Mouse (Mus musculus): ENCODE data around the gene Supt16.
A peak's percentile ranks its signal among the peaks of the same experiment; 100 is the strongest.

Gene Supt16

DNA sequence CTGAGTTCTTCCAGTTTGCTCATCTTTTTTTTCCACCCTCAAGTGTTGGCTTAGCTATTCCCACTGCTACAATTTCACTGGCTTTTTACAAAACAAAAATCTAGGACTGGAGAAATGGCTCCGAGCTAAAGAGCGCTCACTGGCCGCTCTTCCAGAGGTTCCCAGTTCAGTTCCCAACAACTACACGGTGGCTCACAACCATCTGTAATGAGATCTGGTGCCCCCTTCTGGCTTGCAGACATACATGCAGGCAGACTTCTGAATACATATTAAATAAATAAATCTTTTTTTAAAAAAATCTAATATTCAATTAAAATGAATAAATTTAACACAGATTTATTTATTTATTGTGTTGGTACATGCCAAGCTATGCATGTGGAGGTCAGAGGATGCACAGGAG, 50.7 kb downstream of the Supt16 start:
- no peak for DNase-seq (ENCODE audit: low spot score in 2 of 2)

DNA sequence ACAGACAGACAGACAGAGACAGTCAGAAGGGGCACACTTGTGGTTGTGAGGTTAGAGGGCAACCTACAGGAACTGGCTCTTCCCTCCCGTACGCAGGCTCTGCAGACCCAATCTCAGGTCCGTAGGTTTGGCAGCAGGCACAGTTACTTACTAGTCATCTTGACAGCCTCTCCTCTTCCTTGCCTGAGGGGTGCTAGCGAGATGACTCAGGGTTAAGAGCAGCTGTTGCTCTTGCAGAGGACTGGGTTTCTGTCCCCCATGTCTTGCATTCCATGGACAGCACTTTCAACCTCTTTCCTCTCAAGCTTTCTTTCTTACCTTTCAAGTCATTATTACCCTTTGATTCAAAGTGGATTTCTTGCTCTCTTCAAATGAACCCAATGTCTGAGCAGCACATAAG, 53.1 kb downstream of the Supt16 start:
- DNase-seq (ENCODE audit: low spot score in 2 of 2) = no peak

DNA sequence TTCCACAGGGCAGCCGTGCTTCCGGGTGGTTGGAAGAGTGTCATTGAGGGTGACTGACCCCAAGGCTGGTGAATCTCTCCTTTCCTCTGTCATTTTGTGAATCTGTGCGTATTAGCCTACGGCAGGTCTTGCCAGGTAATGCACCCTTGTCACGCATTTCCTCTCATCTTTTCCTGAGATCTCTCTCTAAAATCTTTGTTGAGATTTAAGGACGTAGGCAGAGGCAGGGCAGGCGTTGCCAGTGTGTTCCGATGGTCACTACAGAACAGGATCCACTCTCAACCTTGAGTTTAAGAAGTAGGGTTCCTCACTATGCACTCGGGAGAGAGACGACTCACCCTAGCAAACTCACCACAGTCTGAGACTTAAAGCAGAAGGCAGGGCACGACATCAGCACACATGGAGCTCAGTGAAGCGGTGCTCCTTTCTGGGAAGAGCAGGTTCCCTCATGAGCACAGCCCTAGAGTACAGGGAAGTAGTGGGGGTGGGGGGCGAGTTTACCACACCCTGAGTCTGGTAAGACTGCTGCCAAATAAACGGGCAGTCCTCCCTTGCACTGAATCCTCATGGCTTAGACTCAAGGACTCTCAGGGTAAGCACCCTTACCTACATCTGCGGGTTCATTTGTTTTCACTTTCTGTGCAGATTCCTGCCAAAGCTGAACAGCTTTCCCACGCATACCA, 55.6 kb downstream of the Supt16 start:
- no peak for DNase-seq (ENCODE audit: low spot score in 2 of 2)

DNA sequence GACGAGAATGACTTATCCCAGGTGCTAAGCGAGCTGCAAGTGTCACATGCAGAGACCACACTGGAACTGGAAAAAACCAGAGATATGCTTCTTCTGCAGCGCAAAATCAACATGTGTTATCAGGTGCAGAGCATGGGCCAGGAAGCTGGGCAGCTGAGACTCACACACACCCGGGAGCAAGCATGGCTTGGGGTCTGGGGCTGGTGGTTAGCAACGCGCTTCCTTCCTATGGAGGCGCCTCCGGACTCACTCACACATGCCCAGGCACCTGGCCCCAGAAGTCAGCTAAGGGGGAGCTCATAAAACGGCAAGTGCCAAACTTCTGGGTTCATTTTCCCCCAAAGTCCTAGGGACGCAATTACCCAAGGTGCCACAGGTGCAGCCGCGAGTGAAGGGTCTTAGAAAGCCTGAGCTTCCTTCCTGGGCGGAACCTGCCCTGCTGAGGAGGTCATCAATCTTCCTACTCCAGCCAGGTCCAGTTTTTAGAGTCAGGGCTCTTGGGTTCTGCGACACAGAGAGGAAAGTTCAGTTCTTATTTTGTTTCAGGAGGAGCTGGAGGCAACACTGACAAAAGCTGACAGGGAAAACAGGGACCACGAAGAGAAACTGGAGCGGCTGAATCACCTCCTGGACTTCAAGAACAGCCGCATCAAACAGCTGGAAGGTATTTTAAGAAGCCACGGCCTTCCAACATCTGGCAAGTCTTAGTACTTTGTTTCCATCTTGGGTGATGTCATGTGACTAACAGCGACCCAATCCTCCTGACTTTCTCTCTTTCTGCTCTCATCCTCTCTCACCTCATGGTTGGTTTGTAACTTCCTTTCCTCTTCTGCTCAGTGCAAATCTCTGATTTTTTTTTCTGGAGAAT, 56.4 kb downstream of the Supt16 start:
- DNase-seq (ENCODE audit: low spot score in 2 of 2) = no peak

DNA sequence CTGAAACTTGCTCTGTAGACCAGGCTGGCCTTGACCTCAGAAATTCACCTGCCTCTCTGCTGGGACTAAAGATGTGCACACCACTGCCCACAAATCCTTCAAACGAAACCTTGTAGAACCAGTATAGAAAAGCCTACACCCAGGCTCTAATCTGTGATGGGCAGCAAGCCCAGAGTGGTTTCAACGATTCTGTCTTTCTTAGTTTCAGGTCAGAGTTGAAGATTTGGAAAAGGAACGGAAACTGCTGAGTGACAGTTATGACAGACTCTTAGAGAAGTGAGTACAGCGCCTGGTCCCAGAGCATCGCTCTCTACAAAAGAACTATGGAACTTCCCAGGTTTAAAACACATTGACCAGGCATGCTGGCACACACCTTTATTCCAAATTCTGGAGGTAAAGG, 63.6 kb downstream of the Supt16 start:
- DNase-seq (ENCODE audit: low spot score in 2 of 2) = no peak

DNA sequence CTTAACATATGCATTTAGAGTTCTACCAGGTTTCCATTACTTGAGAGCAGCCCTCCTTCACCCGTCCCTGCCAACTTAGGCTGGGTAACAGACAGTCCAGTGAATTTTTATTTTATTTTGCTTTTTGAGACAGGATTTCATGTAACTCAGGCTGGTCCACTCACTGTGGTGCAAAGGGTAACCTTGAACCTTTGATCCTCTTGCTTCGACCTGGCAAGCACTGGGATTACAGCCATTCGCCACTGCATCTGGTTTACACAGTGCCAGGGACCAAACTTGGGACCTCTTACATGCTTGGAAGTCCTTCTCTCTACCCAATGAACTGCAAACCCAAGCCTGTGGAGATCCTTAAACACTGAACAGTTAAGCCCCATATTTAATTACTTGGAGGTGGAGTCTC, 72.6 kb downstream of the Supt16 start:
- no peak for DNase-seq (ENCODE audit: low spot score in 2 of 2)

DNA sequence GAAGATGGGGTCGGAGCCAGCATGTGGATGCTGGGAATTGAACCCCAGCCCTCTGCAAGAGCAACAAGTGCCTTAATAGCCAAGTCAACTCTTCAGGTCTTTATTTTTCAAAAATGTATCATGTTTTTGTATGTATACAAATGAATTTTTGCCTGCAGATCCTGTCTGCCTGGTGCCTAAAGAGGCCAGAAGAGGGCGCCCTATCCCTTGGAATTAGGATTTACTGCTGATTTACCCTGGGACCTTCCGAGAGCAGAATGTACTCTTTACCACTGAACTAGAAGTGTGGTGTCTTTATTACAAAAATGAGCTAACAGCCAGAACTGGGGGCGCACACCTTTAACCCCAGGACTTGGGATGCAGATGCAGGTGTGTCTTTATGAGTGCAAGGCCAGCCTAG, 73.3 kb downstream of the Supt16 start:
- peak in 1 of 2 experiments; percentile 55 for DNase-seq (ENCODE audit: low spot score in 2 of 2)

DNA sequence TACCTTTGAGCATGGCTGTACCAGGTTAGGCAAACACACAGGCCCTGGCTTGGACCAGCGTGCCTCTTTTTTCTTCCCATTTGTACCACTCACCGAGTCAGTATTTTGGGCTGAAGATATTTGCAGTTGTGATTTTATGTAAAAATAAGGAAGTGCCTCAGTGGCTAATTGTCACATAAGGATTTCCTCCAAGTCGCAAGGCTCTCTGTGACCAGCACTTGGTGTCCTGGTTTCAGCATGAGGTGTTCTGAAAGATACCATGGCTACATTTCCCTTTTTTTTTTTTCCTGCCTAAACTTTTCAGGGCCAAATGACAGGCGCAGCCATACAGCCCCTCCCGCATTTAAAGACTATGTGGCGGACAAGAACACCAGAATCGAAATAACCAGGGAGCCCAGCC, 77.0 kb downstream of the Supt16 start:
- no peak for DNase-seq (ENCODE audit: low spot score in 2 of 2)

DNA sequence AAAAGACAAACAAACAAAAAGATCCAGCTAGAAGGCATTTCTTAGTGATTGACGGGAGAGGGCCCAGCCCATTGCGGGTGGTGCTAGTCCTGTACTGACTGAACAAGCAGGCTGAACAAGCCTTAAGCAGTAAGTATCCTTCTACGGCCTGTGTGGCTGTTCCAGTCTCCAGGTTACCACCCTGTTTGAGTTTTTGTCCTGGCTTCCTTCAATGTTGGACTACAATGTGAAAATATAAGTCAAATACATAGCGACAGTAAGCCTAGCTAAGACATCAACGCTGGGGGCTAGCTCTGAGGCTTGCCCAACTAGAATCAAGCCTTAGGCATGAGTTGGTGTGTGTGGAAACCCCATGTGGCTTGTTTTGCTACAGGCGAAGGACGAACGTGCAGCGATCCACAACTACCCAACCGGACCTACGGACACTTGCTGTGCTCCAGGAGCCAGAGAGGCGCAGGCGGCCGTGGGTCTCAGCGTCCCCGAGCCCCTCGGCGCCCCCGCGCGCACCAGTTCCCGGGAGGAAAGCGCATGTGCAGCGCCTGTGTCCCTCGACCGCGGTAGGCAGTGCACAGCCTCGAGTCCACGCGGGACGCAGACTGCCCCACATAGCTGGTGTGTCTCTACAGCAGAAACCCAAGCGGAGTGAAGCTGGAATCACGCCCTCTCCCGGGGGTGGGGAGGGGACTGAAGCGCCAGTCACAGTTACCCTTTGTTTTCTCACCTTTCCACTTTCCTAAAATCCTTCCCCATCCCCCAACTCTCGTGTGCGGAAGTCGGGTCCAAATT, 78.2 kb downstream of the Supt16 start:
- peak; percentile 35 to 48 for DNase-seq (ENCODE audit: low spot score in 2 of 2)

DNA sequence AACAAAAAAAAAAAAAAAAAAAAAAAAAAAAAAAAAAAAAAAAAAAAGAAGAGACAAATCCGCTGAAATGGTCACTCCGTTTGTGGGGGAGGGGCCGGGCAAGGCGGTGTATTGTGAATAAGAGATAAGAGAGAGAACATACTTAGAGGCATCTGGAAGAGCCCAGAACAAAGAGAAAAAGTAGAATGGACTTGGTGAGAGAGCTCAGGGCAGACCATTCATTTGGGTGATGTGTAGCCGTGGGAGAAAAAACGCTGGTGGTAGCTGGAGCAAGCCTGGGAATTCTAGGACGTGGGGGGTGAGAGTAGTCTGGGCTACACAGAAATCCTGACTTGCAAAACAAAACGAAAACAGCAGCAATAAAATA, 78.8 kb downstream of the Supt16 start:
- no peak for DNase-seq (ENCODE audit: low spot score in 2 of 2)

DNA sequence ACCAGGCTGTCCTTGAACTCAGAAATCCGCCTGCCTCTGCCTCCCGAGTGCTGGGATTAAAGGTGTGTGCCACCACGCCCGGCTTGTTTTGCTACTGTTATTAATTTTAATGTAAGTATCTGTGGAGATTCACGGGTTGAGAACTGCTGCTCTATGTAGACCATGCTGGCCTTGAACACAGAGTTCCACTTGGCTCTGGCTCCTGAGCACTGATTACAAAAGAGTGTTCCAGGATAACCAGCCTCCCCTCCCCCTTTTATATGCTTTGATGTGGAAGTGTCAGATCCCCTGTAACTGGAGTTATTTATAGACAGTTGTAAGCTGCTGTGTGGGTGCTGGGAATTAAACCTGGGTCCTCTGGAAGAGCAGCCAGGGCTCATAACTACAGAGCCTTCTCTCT, 80.0 kb downstream of the Supt16 start:
- DNase-seq (ENCODE audit: low spot score in 2 of 2) = no peak

DNA sequence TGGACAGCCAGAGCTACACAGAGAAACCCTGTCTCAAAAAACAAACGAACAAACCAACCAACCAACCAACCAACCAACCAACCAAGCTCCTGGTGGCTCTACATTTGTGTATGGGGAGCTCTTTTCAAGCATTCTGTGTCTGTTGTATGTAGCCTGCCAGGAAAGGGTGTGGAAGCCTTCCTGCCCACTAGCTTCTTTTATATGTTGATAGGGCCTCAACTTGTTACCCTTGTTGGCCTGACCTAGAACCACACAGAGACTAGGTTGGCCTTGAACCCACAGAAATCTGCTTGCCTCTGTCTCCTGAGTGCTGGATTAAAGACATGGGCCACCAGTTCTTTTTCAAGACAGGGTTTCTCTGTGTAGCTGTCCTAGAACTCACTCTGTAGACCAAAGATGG, 83.1 kb downstream of the Supt16 start:
- no peak for DNase-seq (ENCODE audit: low spot score in 2 of 2)
